Mouse (Mus musculus): ENCODE results near the gene 5730409E04Rik.

The 5730409E04Rik gene

DNA sequence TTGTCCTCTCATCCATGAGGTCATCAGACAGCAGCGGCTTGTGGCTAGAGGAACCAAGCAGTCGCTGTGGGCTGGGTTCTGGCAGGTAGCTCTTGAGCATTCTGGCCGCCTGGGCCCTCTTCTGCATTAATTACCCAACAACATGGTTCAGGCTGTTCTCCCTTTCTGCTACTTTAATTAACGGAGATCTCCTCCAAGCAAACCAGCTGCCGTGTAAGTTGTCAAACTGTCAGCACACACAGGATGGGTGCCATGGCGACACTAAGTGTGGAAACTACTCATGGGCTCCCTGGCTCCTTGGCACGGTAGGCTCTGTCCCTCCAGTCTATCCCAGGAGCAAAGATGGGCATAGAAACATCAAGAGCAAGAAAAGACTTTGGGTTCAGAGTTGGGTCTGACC, 29.7 kb downstream of the 5730409E04Rik start:
- no peak for DNase-seq

- no peak for DNase-seq
Observed at GRCm38 (mm10) chr4:126641901-126642300, 32.3 kb downstream of the 5730409E04Rik start.

GRCm38 (mm10) chr4:126643815-126644214, 34.2 kb downstream of the 5730409E04Rik start:
- no peak for DNase-seq

DNA sequence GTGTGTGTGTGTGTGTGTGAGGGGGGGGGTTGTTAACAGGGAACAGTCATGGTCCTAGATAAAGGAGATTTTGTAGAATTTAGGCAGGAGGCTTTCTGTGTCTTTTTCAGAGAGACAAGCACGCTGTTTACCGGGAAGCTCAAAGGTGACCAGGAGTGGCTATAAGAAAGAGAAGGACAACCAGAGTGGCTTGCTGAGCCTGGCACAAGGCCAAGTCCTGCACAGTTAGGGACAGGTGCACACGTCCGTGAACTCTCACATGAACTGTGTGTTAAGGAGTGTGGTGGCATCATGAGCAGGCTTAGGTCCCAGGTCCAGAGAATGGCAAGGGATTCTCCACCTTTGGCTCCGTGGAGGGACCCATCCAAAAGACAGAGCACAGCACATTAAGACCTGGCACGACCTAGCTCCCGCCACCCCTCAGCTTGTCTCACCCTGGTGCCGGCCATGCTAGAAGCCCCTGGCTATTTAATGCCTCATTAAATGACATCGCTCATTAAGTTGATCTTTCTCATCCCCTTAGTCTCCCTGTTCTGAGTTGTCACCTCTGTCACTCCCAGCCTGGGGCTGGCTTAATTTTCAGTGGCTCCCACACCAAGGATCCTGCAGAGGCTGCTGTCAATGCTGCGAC, 34.8 kb downstream of the 5730409E04Rik start:
- DNase-seq, result no peak

DNA sequence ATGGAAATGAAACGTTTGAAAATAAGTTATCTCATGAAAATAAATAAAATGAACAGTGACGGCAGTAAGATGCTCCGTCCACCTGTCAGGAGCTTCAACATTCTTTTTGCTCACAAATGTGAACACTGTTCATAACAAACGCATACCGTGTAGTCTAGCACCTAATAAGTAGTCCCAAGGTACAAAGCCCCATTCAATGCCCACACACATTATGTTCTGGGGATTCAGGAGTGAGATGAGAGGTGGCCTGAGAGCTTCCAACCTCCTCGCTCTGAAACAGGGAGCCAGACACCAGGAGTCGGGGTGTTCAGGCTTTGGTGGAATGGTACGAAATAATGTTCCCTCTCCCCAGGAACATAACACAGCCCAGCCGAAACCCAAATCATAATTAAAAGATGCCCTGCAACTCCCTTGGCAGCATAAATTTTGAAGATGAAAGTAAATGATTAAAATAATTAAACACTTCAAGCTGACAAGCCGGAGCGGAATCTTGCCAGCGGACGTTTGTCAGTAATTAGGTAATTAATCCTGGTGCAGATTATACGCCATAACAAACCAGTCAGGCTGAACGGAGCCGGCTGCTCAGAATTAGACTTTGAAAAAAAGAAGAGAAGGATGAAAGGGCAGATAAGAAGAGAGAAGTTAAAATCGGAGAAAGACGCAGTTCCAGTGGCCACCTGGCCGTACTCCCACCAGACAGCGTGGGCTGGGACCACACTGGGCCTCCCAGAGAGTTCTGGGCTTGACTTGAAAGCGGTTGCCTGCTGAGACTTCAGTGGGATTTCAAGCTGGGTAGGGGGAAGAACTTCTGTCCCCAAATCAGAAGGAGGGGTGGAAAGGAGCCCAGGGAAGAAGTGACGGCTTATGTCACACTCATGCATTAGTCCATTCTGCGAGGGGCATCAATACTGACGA, 38.6 kb downstream of the 5730409E04Rik start:
- no peak for DNase-seq

GRCm38 (mm10) chr4:126653148-126653547, 43.5 kb downstream of the 5730409E04Rik start:
- DNase-seq, result no peak

DNA sequence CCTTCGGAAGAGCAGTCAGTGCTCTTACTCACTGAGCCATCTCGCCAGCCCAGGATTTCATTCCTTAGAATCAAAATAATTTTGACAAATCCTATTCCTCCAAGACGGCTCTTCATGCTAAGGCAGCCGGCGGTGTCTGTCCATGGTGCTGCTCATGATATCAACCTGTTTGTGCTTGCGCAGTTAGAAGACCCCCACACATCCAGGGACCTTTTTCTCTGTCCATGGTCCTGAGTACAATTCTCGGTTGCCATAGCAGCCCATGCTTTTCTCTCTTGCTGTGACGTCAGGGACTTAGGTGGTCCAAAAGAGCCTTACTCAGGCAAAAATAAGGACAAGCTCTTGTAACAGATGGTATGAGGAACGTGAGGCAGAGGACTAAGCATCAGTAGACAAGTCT, 45.7 kb downstream of the 5730409E04Rik start:
- peak; percentile 10 for DNase-seq

DNA sequence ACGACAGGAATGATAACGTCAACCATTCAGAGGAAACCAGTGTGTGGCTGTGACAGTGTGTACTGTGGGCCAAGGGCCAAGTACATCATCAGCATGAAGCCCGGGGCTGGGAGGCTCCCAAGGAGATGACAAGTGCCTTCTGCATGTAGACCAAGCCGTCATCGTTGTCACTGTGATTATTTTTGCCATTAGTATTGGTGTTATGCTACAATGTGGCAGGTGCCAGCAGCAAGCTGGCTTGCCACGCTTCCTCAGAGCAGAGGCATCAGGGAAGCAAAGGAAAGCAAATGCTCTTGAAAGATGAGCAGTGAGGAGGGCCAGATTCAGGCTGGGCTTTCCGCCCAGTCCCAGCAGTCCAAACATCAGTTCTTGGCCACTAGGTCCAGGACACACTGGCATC, 51.6 kb downstream of the 5730409E04Rik start:
- no peak for DNase-seq
